Mouse (Mus musculus): ENCODE measurements around the gene Ddx52. TPM values are rescaled to one million over a fixed set of nuclear protein-coding genes. Genes with fewer than 3 reads are reported as not detected.

The Ddx52 gene
- total RNA-seq, 2 experiments from 2014 or later: 12.8 to 14.8 TPM

- no peak for DNase-seq (ENCODE audit: low spot score in 2 of 2)
- intact Hi-C loops (cut with DNase I): loop anchor here (5.0 kb wide), 1 partner anchor 48 kb away; the partner anchor contains the start of gene Synrg
These were observed 68.5 kb downstream of the Ddx52 start for GRCm38 (mm10) chr11:84010411-84010810.

GRCm38 (mm10) chr11:84011050-84011449, 69.2 kb downstream of the Ddx52 start:
- intact Hi-C loops (cut with DNase I): loop anchor here (5.0 kb wide), 1 partner anchor 49 kb away; the partner anchor contains the start of gene Synrg
- no peak for DNase-seq (ENCODE audit: low spot score in 2 of 2)

- intact Hi-C loops (cut with DNase I): loop anchor here (5.0 kb wide), 1 partner anchor 49 kb away; the partner anchor contains the start of gene Synrg
- DNase-seq (ENCODE audit: low spot score in 2 of 2): no peak
These were observed 69.7 kb downstream of the Ddx52 start for GRCm38 (mm10) chr11:84011576-84011975.

Other genes starting within 250 kb of the Ddx52 start
- not detected for gene Wfdc17, start 238.1 kb upstream of the Ddx52 start, total RNA-seq (2021)
- gene Wfdc18, start 233.0 kb upstream of the Ddx52 start, total RNA-seq (2021): 1 to 10 TPM; 1.2 to 1.4 TPM
- not detected for gene Wfdc21, start 195.1 kb upstream of the Ddx52 start, total RNA-seq (2021)
- 10 to 100 TPM; 12.0 to 19.3 TPM for gene Heatr6, start 188.4 kb upstream of the Ddx52 start, total RNA-seq (2021)
- under 1 TPM; 0.23 to 0.47 TPM for gene Hnf1b, start 92.0 kb upstream of the Ddx52 start, total RNA-seq (2021)
- 10 to 100 TPM; 58.1 to 58.8 TPM for gene Synrg, start 22.4 kb downstream of the Ddx52 start, total RNA-seq (2021)
- gene Dusp14, start 127.2 kb downstream of the Ddx52 start, total RNA-seq (2021): 10 to 100 TPM; 77.9 to 79.3 TPM
- 10 to 100 TPM; 35.2 to 40.4 TPM for gene Tada2a, start 187.5 kb downstream of the Ddx52 start, total RNA-seq (2021)
- 10 to 100 TPM; 84.5 to 85.3 TPM for gene Acaca, start 187.6 kb downstream of the Ddx52 start, total RNA-seq (2021)
- not detected for gene Gm11437, start 225.4 kb downstream of the Ddx52 start, total RNA-seq (2021)

All from left cerebral cortex, postnatal 36 days (tissue).